In the genomic region with DNA sequence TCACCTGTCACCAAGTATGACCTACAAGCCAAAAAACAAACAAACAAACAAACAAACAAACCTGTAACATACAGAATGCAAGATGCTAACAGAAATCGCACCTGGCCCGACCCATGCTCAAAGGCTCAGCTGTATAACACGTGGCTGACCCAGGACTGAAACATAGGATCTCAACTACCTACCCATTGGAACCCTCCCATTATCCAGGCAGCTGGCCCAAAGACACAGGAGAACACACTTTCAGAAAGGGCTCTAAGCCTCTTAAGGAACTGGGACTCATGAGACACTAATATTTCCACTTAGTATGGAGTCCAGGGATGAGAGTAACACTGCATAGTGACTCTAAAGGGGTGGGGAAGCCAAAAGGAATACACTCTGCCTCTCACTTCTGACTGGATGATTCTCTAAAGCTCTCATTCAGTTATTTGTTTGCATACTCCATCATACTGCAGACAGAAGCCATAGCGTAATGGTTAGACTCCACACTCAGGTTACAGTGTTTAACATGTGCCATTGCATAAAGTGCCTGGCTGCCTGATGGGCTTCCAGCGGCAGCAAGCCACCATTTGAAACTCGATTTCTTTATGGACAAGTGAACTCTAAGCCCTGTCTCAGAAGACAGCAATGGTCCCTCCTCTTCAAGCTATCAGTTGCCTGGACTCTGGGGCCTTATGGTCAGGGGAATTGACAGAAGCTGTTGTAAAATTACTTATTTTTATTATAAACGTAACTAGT, we compare ENCODE assay signal across 8 mouse cellular contexts.
"Had no signal": no experiment of that assay in that cellular context is flagged by ENCODE, and none has a peak within 500 bp of the region (broad histone marks: within the 10 kb centered on the region; RNA-seq: fewer than 3 reads in every experiment).

No protein-coding gene starts in this region.

- DNase-seq: kidney, adult 18-20 months; kidney, adult 9 months; kidney, postnatal 25 days; liver, embryonic 13.5 days; lung, adult 2 months; lung, postnatal 14 days; thymus, adult 18-20 months; thymus, postnatal 36 days had no signal
